Mouse (Mus musculus): ENCODE results near the gene Scrn1.

GRCm38 (mm10) chr6:54460915-54461671, 105.2 kb downstream of the Scrn1 start:
- TF ChIP-seq CTCF (IDR thresholded peaks at IDR 0.05; ENCODE audit: control insufficient read depth, insufficient read depth, low read length) (no peak), POLR2A (IDR thresholded peaks at IDR 0.05; ENCODE audit: borderline replicate concordance, control insufficient read depth, low read depth, low read length) (no peak)

All from bone marrow, adult 2 months (tissue).